Mouse (Mus musculus) lung, embryonic 16.5 days (tissue): ENCODE results near the gene Fam216a. TPM values are rescaled to one million over a fixed set of nuclear protein-coding genes. Genes with fewer than 3 reads are reported as not detected.

Source experiments
- ATAC-seq: fragments of 200-750 bp; cut with Nextera tagmentation; 2 replicates; pipeline ENCODE4 v1.8.0; 2017; ENCODE audit warnings: low read depth, mild to moderate bottlenecking, moderate library complexity
- H3K27ac ChIP-seq: fragments of 300-500 bp; sonication (generic); 2 replicates; pipeline ENCODE4 v1.5.1; 2014; ENCODE audit warnings: mild to moderate bottlenecking, control low read depth, low read length
- H3K27me3 ChIP-seq: fragments of 300-500 bp; sonication (generic); 2 replicates; pipeline ENCODE4 v1.6.1; 2014; ENCODE audit warnings: low read depth, low read length, mixed read lengths; ENCODE audit not compliant: control insufficient read depth, insufficient read depth
- H3K36me3 ChIP-seq: fragments of 300-500 bp; sonication (generic); 2 replicates; pipeline ENCODE4 v1.6.1; 2014; ENCODE audit warnings: low read length; ENCODE audit not compliant: control insufficient read depth, insufficient read depth
- H3K4me1 ChIP-seq: fragments of 300-500 bp; sonication (generic); replicated peaks from 2 replicates; pipeline ENCODE4 v1.6.1; 2014; ENCODE audit warnings: low read length, mixed read lengths; ENCODE audit not compliant: control insufficient read depth, insufficient read depth
- H3K4me2 ChIP-seq: fragments of 300-500 bp; sonication (generic); 2 replicates; pipeline ENCODE4 v1.6.1; 2014; ENCODE audit warnings: low read depth, low read length, control low read depth
- H3K4me3 ChIP-seq: fragments of 300-500 bp; sonication (generic); 2 replicates; pipeline ENCODE4 v1.5.1; 2014; ENCODE audit warnings: mild to moderate bottlenecking, low read length, control low read depth
- H3K9ac ChIP-seq: fragments of 300-500 bp; sonication (generic); 2 replicates; pipeline ENCODE4 v1.6.1; 2014; ENCODE audit warnings: low read length, control low read depth
- H3K9me3 ChIP-seq: fragments of 300-500 bp; sonication (generic); 2 replicates; pipeline ENCODE4 v1.6.1; 2016; ENCODE audit warnings: low read length; ENCODE audit not compliant: control insufficient read depth
- WGBS: fragments of 180-500 bp; shearing (Covaris S2); extraction: QIAGEN DNeasy Blood & Tissue Kit; methylation state at CpG from one replicate; pipeline ENCODE4 v1.1.7; 2014; 5-methylcytosine and 5-hydroxymethylcytosine counted together
- polyA plus RNA-seq: library from polyadenylated mRNA; unstranded; fragments of >200 nt; fragmentation: Nextera tagmentation; extraction: Ambion mirVana; gene quantifications from 2 replicates; pipeline ENCODE4 v1.2.1, GENCODE M21; 2015

The Fam216a gene
- polyA plus RNA-seq, 1 experiment from 2014 or later, result 65.2 TPM

DNA sequence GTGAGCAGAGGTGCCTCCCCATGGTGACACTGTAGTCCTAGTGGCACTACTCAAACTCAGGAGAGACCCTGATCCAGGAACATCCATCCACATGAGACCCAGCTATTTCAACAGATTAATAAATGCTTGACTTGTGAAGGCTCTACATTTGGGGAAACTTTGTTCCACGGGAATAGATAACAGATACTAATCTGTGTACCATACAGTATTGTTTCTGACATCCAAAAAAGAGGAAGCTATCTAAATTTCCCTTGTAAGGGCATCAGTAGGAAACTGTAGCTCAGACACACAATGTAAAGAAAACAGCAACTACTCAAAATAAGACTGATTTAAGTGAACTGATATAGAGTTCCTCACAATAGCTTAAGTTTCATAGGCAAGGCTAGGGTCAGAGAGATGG, 29.3 kb downstream of the Fam216a start:
- Histone ChIP-seq H3K9me3 (no peaks in the 10 kb centered on the region), H3K36me3 (no peaks in the 10 kb centered on the region), H3K9ac (no peak overlapping the region), H3K4me3 (no peak overlapping the region), H3K27ac (no peak overlapping the region), H3K27me3 (no peaks in the 10 kb centered on the region), H3K4me2 (no peak overlapping the region), H3K4me1 (no peaks in the 10 kb centered on the region)
- ATAC-seq, result no peak
- 72% methylated on average over 1 of the region's 1 CpGs for WGBS

DNA sequence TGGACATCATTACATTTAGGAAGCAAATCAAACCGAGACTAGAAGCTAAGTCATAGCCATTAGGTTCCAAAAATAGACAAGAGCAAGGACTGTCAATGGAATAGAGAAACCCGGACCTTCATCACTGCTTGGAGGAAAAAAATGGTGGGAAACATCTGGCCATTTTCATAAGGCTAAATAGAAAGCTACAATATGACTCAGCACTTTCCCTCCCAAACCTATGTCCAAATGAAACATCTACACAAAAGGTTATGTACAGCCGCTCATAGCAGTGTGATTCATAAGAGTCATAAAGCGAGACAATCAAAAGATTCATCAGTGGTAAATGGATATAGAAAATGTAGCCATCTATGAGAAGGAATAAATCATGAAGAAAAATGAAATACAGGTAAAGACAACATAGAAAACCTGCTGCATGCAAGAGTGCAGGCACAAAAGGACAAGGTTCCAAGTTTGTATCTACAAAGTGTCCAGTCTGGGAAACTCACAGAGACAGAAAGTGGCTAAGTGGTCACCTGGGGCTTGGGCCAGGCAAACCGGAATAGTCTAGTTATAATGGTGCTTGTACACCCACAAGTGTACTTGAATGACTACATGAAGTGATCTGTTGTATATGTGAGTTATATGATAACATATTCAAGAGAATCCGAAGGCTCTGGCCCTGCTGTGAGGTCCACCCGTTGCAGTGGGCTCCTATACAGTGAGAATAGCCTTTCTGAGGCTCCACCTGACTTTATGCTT, 35.4 kb downstream of the Fam216a start:
- Histone ChIP-seq H3K4me1 (no peaks in the 10 kb centered on the region), H3K4me2 (no peak overlapping the region), H3K27me3 (no peaks in the 10 kb centered on the region), H3K9ac (no peak overlapping the region), H3K27ac (no peak overlapping the region), H3K4me3 (no peak overlapping the region), H3K9me3 (no peaks in the 10 kb centered on the region), H3K36me3 (no peaks in the 10 kb centered on the region)
- no peak for ATAC-seq
- 72% methylated on average over 7 of the region's 7 CpGs for WGBS

DNA sequence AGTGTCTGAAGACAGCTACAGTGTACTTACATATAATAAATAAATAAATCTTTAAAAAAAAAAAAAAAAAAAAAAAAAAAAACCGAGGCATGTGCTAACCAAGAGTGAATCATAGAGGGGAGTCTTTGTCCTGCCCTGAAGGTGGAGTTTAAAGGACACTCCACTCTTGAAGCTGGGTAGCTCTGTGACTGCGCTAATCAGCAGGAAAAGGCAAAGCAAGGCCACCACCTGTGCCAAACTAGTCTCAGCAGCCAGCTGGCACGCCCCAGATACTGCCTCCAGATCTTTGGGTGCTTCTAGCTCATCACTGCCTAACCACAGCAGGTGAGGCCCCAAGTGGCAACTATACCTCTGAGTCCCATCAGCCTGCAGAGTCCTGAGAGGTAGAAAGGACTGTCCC, 37.5 kb downstream of the Fam216a start:
- H3K4me3 ChIP-seq, result no peak overlapping the region
- H3K9me3 ChIP-seq, result no peaks in the 10 kb centered on the region
- no peaks in the 10 kb centered on the region for H3K4me1 ChIP-seq
- 63% methylated on average over 3 of the region's 3 CpGs for WGBS
- H3K9ac ChIP-seq, result no peak overlapping the region
- no peaks in the 10 kb centered on the region for H3K36me3 ChIP-seq
- no peak overlapping the region for H3K4me2 ChIP-seq
- no peak overlapping the region for H3K27ac ChIP-seq
- ATAC-seq, result no peak
- no peaks in the 10 kb centered on the region for H3K27me3 ChIP-seq

DNA sequence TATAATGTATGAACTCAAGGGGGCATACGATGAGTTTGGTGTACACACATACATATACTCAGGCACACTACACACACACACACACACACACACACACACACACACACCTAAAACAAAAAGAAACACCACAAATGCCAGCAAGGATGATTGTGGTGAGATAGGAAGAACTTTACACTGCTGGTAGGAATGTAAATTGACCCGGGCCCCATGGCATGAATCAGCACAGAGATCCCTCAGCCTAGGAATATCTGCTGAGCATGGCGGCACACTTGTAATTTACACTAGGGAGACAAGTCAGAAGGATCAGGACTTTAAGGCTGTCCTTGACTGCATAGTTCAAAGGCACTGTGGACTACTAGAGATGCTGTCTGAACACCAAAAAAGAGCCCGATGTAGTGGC, 41.9 kb downstream of the Fam216a start:
- WGBS, result 79% methylated on average over 4 of the region's 4 CpGs

DNA sequence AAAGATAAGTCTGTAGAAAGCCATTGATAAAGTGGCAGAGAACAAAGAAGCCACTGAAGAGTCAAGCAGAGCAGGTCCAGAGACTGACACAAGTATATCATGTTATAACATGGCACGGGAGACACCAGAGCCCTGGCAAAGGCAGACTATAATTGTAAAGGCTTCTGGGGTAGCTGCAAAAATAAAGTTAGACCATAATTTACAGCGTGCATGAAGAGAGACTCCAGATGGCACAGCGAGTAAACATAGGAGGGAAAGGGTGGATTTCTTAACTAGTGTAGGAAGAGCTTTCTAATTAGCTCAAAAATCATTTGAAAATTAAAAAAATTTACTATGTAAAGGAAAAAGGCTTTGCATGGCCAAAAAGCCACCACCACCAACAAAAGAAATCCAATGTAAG, 44.9 kb downstream of the Fam216a start:
- no peaks in the 10 kb centered on the region for H3K4me1 ChIP-seq
- H3K27me3 ChIP-seq, result no peaks in the 10 kb centered on the region
- WGBS, result 73% methylated on average over 3 of the region's 3 CpGs
- H3K4me3 ChIP-seq, result no peak overlapping the region
- no peak overlapping the region for H3K4me2 ChIP-seq
- peaks cover 7% of the 10 kb centered on the region for H3K36me3 ChIP-seq
- H3K9ac ChIP-seq, result no peak overlapping the region
- H3K9me3 ChIP-seq, result no peaks in the 10 kb centered on the region
- no peak overlapping the region for H3K27ac ChIP-seq
- ATAC-seq, result no peak

More for the DNA sequence above, 41.9 kb downstream of the Fam216a start:
- H3K9me3 ChIP-seq, result no peaks in the 10 kb centered on the region
- no peak overlapping the region for H3K4me3 ChIP-seq
- H3K4me2 ChIP-seq, result no peak overlapping the region
- H3K36me3 ChIP-seq, result peaks cover 3% of the 10 kb centered on the region; the same call in 1 of the 2 replicates
- no peaks in the 10 kb centered on the region for H3K27me3 ChIP-seq
- ATAC-seq, result no peak
- H3K4me1 ChIP-seq, result no peaks in the 10 kb centered on the region
- H3K9ac ChIP-seq, result no peak overlapping the region
- H3K27ac ChIP-seq, result no peak overlapping the region

DNA sequence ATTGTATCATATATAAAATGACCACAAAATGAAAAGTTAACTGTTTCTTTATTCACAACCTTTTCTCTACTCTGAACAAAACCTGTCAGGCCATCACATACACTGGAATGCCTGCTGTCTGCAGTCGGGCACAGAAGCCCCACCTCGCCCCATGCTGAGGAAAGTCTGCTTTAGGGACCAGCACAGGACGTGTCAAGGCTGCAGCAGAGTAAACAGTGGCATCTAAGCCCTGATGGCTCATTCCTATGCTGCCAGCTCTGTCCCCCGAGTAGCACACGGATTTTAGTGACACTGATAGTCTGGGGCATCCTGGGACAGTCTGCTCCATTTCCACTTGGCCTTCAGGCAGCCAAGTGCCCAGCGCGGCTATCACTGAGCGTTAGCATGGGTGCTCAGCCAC, 46.7 kb downstream of the Fam216a start:
- H3K27me3 ChIP-seq, result no peaks in the 10 kb centered on the region
- no peak overlapping the region for H3K4me2 ChIP-seq
- no peak overlapping the region for H3K9ac ChIP-seq
- no peak for ATAC-seq
- H3K4me1 ChIP-seq, result no peaks in the 10 kb centered on the region
- no peak overlapping the region for H3K4me3 ChIP-seq
- 88% methylated on average over 8 of the region's 8 CpGs for WGBS
- H3K9me3 ChIP-seq, result no peaks in the 10 kb centered on the region
- peaks cover 18% of the 10 kb centered on the region for H3K36me3 ChIP-seq
- no peak overlapping the region for H3K27ac ChIP-seq

DNA sequence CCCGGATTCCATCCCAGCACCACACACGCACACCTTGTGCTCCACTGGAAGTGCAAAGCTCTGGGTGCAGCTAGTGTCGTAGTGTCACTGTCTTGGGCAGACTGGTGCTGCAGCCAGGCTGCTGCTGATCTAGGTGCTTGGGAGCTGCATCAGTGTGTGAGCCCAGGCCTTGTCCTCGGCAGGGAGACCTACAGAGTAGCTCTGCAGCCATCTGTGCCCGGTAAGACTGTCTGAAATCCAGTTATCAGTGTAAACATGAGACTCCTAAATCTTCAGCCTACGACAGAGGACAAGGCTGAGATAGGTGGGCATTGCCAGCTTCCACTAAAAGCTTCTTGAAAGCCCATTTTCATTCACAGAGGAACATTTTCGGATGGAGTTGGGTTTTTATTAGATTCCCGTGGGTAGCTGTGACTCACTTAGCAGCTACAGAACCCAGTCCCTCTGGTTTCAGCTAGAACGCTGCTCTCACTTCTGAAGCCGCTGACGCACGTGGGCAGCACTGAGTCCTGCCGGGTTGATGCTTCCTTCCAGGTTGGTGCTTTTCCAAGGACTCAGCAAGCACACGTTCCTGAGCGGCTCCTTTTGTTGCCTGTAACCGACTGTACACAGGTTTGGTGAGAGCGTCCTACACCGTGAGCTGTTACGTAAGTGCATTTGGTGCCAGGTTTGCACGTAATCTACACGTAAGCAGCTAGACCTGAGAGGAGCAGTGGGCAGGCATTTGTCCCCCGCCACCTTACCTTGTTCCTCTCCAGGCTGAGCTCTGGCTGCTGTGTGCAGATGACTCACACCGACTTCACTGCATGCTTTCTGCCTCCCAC, 47.3 kb downstream of the Fam216a start:
- H3K27ac ChIP-seq, result no peak overlapping the region
- peaks cover 18% of the 10 kb centered on the region for H3K36me3 ChIP-seq
- no peak overlapping the region for H3K9ac ChIP-seq
- no peaks in the 10 kb centered on the region for H3K27me3 ChIP-seq
- H3K4me1 ChIP-seq, result peaks cover 2% of the 10 kb centered on the region; the same call in 1 of the 2 replicates
- H3K4me2 ChIP-seq, result no peak overlapping the region
- 81% methylated on average over 23 of the region's 23 CpGs for WGBS
- no peak overlapping the region for H3K4me3 ChIP-seq
- no peak for ATAC-seq
- no peaks in the 10 kb centered on the region for H3K9me3 ChIP-seq

DNA sequence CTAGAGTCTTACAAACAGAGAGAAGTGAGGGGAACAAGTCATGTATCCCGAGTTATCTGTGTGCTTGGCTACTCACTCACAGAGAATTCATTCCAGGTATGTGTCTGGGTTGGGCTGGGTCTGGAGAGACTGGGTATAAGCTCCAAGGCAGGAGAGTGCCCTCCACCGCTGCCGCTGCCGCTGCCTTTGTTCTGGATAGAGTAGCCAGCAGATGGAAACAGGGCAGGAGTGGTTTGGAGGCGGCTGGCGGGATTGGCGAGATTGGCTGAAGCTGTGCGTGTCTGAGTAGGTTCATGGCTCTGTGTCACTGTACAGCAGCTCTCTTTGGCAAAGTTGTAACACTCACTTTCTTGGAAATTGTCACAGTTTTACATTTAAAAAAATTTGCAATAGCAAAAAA, 48.6 kb downstream of the Fam216a start:
- Histone ChIP-seq H3K4me1 (peaks cover 6% of the 10 kb centered on the region), H3K4me2 (no peak overlapping the region), H3K27me3 (no peaks in the 10 kb centered on the region), H3K27ac (no peak overlapping the region), H3K4me3 (no peak overlapping the region), H3K9ac (no peak overlapping the region), H3K36me3 (peaks cover 22% of the 10 kb centered on the region), H3K9me3 (no peaks in the 10 kb centered on the region)
- WGBS, result 68% methylated on average over 8 of the region's 8 CpGs
- ATAC-seq, result no peak

DNA sequence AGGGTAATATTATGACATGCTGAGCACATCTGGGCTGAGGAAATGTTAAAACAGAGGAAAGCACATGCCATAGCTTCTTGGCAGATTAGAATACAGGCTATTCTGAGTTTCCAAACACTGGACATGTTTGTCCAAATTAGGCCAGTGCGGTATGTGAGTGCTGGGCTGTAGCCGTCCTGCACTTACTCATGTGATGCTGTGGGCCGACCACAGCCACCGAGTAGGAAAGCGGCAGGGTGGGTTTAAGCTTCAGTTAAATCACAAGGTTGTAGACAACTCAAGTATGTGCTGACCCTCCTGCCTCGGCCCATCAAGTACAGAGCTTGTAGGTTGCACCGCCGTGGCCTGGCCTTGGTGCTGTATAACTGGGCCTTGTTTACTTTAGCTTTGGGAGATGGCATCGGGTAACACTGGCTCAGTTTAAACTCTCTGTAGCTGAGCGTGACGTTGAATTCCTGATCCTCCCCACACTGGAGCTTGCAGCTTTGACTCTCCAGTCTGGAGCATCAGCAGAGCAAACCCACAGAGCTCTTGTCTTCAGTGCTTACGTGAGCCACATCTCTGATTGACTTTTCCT, 51.9 kb downstream of the Fam216a start:
- H3K4me3 ChIP-seq, result no peak overlapping the region
- peaks cover 12% of the 10 kb centered on the region for H3K4me1 ChIP-seq
- H3K9me3 ChIP-seq, result no peaks in the 10 kb centered on the region
- no peak for ATAC-seq
- H3K36me3 ChIP-seq, result peaks cover 19% of the 10 kb centered on the region
- no peaks in the 10 kb centered on the region for H3K27me3 ChIP-seq
- no peak overlapping the region for H3K4me2 ChIP-seq
- 42% methylated on average over 12 of the region's 12 CpGs for WGBS
- H3K9ac ChIP-seq, result no peak overlapping the region
- H3K27ac ChIP-seq, result peak overlapping the region; percentile 76
